Mouse (Mus musculus) urinary bladder, adult 2 months (tissue): ENCODE measurements around the gene Herc1. TPM values are rescaled to one million over a fixed set of nuclear protein-coding genes. Genes with fewer than 3 reads are reported as not detected.
A peak's percentile ranks its signal among the peaks of the same experiment; 100 is the strongest.

ENCODE experiments used
- DNase-seq: peaks from one replicate; pipeline ENCODE4 v3.0.0; 2022; ENCODE audit warnings: low spot score
- polyA plus RNA-seq: library from polyadenylated mRNA; depleted of rRNA; stranded (reverse); fragments of >200 nt; gene quantifications from 2 replicates; pipeline ENCODE4 v1.2.3, GENCODE M21; 2012

Herc1 gene
- polyA plus RNA-seq, 1 experiment, result 19.9 TPM

- DNase-seq, result no peak
These were observed 142.1 kb downstream of the Herc1 start for GRCm38 (mm10) chr9:66492361-66492760.

GRCm38 (mm10) chr9:66493992-66494391 is 143.7 kb downstream of the Herc1 start:
- no peak for DNase-seq

GRCm38 (mm10) chr9:66501248-66501647 is 151.0 kb downstream of the Herc1 start:
- no peak for DNase-seq

GRCm38 (mm10) chr9:66503879-66504411 is 153.7 kb downstream of the Herc1 start:
- DNase-seq, result no peak

GRCm38 (mm10) chr9:66504518-66504917 is 154.3 kb downstream of the Herc1 start:
- no peak for DNase-seq

- DNase-seq, result no peak
These were observed 155.1 kb downstream of the Herc1 start for GRCm38 (mm10) chr9:66505141-66505917.

GRCm38 (mm10) chr9:66506011-66506410 is 155.8 kb downstream of the Herc1 start:
- DNase-seq, result no peak

GRCm38 (mm10) chr9:66506424-66506823 is 156.2 kb downstream of the Herc1 start:
- DNase-seq, result no peak

GRCm38 (mm10) chr9:66507684-66508083 is 157.4 kb downstream of the Herc1 start:
- no peak for DNase-seq

GRCm38 (mm10) chr9:66508890-66509399 is 158.7 kb downstream of the Herc1 start:
- DNase-seq, result no peak

GRCm38 (mm10) chr9:66510351-66510841 is 160.1 kb downstream of the Herc1 start:
- no peak for DNase-seq

- DNase-seq, result no peak
These were observed 160.7 kb downstream of the Herc1 start for GRCm38 (mm10) chr9:66510944-66511343.

GRCm38 (mm10) chr9:66511580-66512350 is 161.5 kb downstream of the Herc1 start:
- peak; percentile 89 for DNase-seq

- peak; percentile 72 for DNase-seq
These were observed 162.1 kb downstream of the Herc1 start for GRCm38 (mm10) chr9:66512351-66512671.

- DNase-seq, result no peak
These were observed 162.9 kb downstream of the Herc1 start for GRCm38 (mm10) chr9:66513150-66513549.

- DNase-seq, result no peak
These were observed 163.5 kb downstream of the Herc1 start for GRCm38 (mm10) chr9:66513661-66514255.

GRCm38 (mm10) chr9:66514256-66514770 is 164.1 kb downstream of the Herc1 start, which contains the start of gene Fbxl22:
Gene Fbxl22 (minus strand): TSS chr9:66514593.
- peak; percentile 56 for DNase-seq

GRCm38 (mm10) chr9:66515115-66515514 is 164.9 kb downstream of the Herc1 start:
- no peak for DNase-seq

- no peak for DNase-seq
These were observed 165.5 kb downstream of the Herc1 start for GRCm38 (mm10) chr9:66515680-66516210.

GRCm38 (mm10) chr9:66516296-66516940 is 166.2 kb downstream of the Herc1 start:
- no peak for DNase-seq

GRCm38 (mm10) chr9:66517746-66518145 is 167.5 kb downstream of the Herc1 start:
- no peak for DNase-seq
